Mouse (Mus musculus) bone marrow, adult 2 months (tissue): ENCODE results near the gene Lmx1b.

Experiments used
- CTCF ChIP-seq: fragments of 200-500 bp; IDR thresholded peaks from 2 replicates; pipeline ENCODE4 v1.5.1; 2011; ENCODE audit warnings: low read length, control low read depth; ENCODE audit not compliant: control insufficient read depth, insufficient read depth
- POLR2A ChIP-seq: fragments of 200-500 bp; IDR thresholded peaks from 2 replicates; pipeline ENCODE4 v1.6.1; 2011; ENCODE audit warnings: low read depth, mild to moderate bottlenecking, control low read depth, low read length, borderline replicate concordance; ENCODE audit not compliant: control insufficient read depth

DNA sequence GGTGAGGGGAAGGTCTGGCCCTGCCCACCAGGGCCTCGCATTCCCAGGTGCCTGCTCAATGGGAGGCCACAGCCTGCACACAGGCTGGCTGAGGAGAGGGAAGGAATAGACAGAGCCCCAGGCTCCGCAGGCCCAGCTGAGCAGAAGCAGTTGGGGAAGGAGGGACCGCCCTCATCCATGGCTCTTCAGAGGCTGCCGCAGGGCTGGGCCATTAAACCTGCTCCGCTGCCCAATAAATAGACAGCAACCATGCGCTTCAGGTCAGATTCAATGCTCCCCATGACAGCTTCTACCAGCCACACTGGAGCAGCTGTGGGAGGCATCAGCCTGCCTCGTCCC, 45.3 kb downstream of the Lmx1b start:
- TF ChIP-seq CTCF, result no peak
- TF ChIP-seq POLR2A, result no peak
